Mouse (Mus musculus) effector memory CD4-positive, alpha-beta T cell, adult 7 months (primary cell): ENCODE measurements around the gene Syt14. TPM values are rescaled to one million over a fixed set of nuclear protein-coding genes. Genes with fewer than 3 reads are reported as not detected.

Experiments
- polyA plus RNA-seq: library from polyadenylated mRNA; unstranded; fragments of 100-300 nt; shearing (Covaris generic); gene quantifications from one replicate; pipeline ENCODE4 v1.2.1, GENCODE M21; 2017

The Syt14 gene
- not detected for polyA plus RNA-seq

GRCm38 (mm10) chr1:193035371-193036238 is at the start of gene Syt14:
Gene Syt14 (minus strand): TSS chr1:193035775.

GRCm38 (mm10) chr1:192855474-192856230 is 179.9 kb downstream of the Syt14 start, which contains the start of gene Sertad4:
Gene Sertad4 (minus strand): TSS chr1:192855756.

Other genes starting within 250 kb of the Syt14 start
- gene Sertad4, start 180.0 kb downstream of the Syt14 start, polyA plus RNA-seq, result 0.32 TPM
- 9.5 TPM for gene Diexf, start 94.5 kb upstream of the Syt14 start, polyA plus RNA-seq
- 2.9 TPM for gene Irf6, start 117.3 kb upstream of the Syt14 start, polyA plus RNA-seq
- 5.8 TPM for gene A130010J15Rik, start 132.3 kb upstream of the Syt14 start, polyA plus RNA-seq
- 193 TPM for gene Traf3ip3, start 165.9 kb upstream of the Syt14 start, polyA plus RNA-seq
- 45.4 TPM for gene Lamb3, start 171.9 kb upstream of the Syt14 start, polyA plus RNA-seq
- gene Hsd11b1, start 228.3 kb upstream of the Syt14 start, polyA plus RNA-seq, result 181 TPM
- gene G0s2, start 237.4 kb upstream of the Syt14 start, polyA plus RNA-seq, result not detected